Mouse (Mus musculus) liver, embryonic 12.5 days (tissue): ENCODE measurements around the gene Cops9. TPM values are rescaled to one million over a fixed set of nuclear protein-coding genes. Genes with fewer than 3 reads are reported as not detected.

Experiments
- ATAC-seq: fragments of 200-750 bp; cut with Nextera tagmentation; 2 replicates; pipeline ENCODE4 v1.8.0; 2017; ENCODE audit warnings: moderate number of reproducible peaks, mild to moderate bottlenecking, moderate library complexity
- H3K27ac ChIP-seq: fragments of 300-500 bp; sonication (generic); 2 replicates; pipeline ENCODE4 v1.5.1; 2016; ENCODE audit warnings: mild to moderate bottlenecking
- H3K27me3 ChIP-seq: fragments of 300-500 bp; sonication (generic); replicated peaks from 2 replicates; pipeline ENCODE4 v1.6.1; 2016; ENCODE audit warnings: mild to moderate bottlenecking, moderate library complexity
- H3K36me3 ChIP-seq: fragments of 300-500 bp; sonication (generic); 2 replicates; pipeline ENCODE4 v1.6.1; 2016; ENCODE audit warnings: mild to moderate bottlenecking, moderate library complexity
- H3K4me1 ChIP-seq: fragments of 300-500 bp; sonication (generic); 2 replicates; pipeline ENCODE4 v1.6.1; 2016
- H3K4me2 ChIP-seq: fragments of 300-500 bp; sonication (generic); 2 replicates; pipeline ENCODE4 v1.6.1; 2016; ENCODE audit warnings: mild to moderate bottlenecking, moderate library complexity
- H3K4me3 ChIP-seq: fragments of 300-500 bp; sonication (generic); 2 replicates; pipeline ENCODE4 v1.5.1; 2016; ENCODE audit warnings: mild to moderate bottlenecking, moderate library complexity
- H3K9ac ChIP-seq: fragments of 300-500 bp; sonication (generic); 2 replicates; pipeline ENCODE4 v1.6.1; 2016; ENCODE audit warnings: mild to moderate bottlenecking, moderate library complexity
- H3K9me3 ChIP-seq: fragments of 300-500 bp; sonication (generic); replicated peaks from 2 replicates; pipeline ENCODE4 v1.6.1; 2016; ENCODE audit warnings: mild to moderate bottlenecking, moderate library complexity
- WGBS: fragments of 180-500 bp; shearing (Covaris S2); methylation state at CpG from one replicate; pipeline ENCODE4 v1.1.7; 2016; ENCODE audit not compliant: insufficient replicate concordance; 5-methylcytosine and 5-hydroxymethylcytosine counted together
- polyA plus RNA-seq: library from polyadenylated mRNA; unstranded; fragments of >200 nt; fragmentation: Nextera tagmentation; extraction: Ambion mirVana; gene quantifications from 2 replicates; pipeline ENCODE4 v1.2.1, GENCODE M21; 2016

The Cops9 gene
- polyA plus RNA-seq, 1 experiment from 2014 or later, result 232 TPM

DNA sequence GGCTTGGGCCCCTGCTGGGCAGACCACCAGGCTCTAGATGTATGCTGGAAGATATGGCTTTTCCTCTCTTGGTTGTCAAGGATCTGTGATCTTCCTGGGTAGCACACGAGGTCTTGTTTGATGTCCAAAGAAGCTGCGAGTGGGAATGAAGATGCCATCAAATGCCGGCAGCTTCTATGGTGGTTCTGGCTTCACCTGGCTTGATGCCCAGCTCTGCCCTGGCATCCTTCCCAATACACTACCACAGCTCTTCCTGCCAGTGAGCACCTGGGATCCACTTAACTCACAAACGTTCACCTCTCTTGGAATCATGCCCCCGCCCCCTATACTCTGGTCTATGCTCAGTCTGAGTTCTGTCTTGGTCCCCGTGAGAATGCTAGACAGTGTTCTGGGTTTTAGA is 25.3 kb upstream of the Cops9 start:
- H3K4me1 ChIP-seq, result no peaks in the 10 kb centered on the region
- H3K27me3 ChIP-seq, result no peaks in the 10 kb centered on the region
- no peak overlapping the region for H3K9ac ChIP-seq
- no peak overlapping the region for H3K27ac ChIP-seq
- H3K4me2 ChIP-seq, result no peak overlapping the region
- WGBS, result 77% methylated on average over 6 of the region's 6 CpGs
- H3K4me3 ChIP-seq, result no peak overlapping the region
- H3K9me3 ChIP-seq, result no peaks in the 10 kb centered on the region
- no peaks in the 10 kb centered on the region for H3K36me3 ChIP-seq
- ATAC-seq, result no peak

DNA sequence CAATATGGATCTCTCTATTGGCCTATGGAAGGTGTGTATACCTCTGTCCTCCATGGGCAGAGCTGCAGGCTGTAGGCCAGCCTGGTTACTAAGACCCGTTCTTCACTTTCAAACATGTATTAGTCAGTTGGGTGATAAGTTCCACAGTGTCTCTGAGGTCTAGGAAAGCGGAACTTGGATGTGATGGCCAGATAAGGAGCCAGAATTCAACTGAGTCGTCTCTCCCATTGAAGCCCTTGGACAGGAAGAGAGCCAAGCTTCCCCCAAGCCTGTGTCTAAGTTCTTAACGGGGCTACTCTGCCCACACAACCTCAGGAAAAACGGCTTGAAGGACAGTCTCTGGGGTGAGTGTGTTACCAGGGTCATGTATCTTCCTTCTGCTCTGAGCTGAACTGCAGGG is 17.6 kb upstream of the Cops9 start:
- Histone ChIP-seq H3K9ac (no peak overlapping the region), H3K4me1 (no peaks in the 10 kb centered on the region)

DNA sequence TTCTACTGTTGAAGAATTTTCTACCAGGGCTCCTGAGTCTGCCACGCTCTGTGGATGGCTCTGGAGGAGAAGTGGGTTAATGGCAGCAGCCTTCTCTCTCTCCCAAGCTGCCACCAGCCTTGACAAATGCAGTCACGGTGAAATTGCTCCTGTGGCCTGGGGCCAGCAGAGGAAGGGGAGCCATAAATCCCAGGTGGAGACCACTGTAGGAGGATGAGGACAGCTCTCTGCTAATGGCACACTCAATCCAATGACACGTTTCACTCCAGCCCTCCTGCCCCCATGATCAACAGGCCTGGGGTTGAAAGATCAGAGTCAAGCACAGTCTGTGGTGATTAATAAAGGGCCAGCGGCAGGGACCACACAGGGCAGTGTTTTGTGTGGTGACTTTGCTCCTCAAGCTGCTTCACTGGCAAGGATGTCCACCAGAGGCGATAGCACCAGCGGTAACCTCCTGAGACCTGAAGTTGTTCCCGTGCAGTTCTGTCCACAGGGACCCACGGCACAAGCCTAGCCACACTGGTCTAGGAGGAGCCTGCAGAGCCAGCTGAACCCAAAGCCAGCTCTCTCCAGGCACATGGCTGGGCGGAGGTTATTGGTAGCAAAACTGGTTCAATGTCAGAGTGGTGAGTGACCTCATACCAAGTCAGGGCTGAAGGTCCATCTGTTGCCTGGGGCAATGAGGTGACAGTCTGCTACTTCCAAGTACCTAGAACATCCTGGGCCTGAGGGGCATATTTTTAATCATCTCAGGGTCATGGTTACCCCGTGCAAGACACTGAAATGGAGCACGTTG is 15.4 kb upstream of the Cops9 start:
- H3K4me3 ChIP-seq, result no peak overlapping the region
- 69% methylated on average over 11 of the region's 11 CpGs for WGBS
- no peaks in the 10 kb centered on the region for H3K9me3 ChIP-seq
- no peaks in the 10 kb centered on the region for H3K36me3 ChIP-seq
- no peak overlapping the region for H3K9ac ChIP-seq
- H3K4me1 ChIP-seq, result no peaks in the 10 kb centered on the region
- ATAC-seq, result no peak
- H3K27me3 ChIP-seq, result peaks cover 13% of the 10 kb centered on the region; the same call in 1 of the 2 replicates
- H3K4me2 ChIP-seq, result no peak overlapping the region
- H3K27ac ChIP-seq, result no peak overlapping the region

More for the DNA sequence above, 17.6 kb upstream of the Cops9 start:
- no peak overlapping the region for H3K4me2 ChIP-seq
- WGBS, result 9% methylated on average over 5 of the region's 5 CpGs
- peak; percentile 24; the same call in 1 of the 2 replicates for ATAC-seq
- no peak overlapping the region for H3K4me3 ChIP-seq
- no peaks in the 10 kb centered on the region for H3K9me3 ChIP-seq
- peaks cover 13% of the 10 kb centered on the region; the same call in 1 of the 2 replicates for H3K27me3 ChIP-seq
- H3K36me3 ChIP-seq, result no peaks in the 10 kb centered on the region
- H3K27ac ChIP-seq, result no peak overlapping the region

DNA sequence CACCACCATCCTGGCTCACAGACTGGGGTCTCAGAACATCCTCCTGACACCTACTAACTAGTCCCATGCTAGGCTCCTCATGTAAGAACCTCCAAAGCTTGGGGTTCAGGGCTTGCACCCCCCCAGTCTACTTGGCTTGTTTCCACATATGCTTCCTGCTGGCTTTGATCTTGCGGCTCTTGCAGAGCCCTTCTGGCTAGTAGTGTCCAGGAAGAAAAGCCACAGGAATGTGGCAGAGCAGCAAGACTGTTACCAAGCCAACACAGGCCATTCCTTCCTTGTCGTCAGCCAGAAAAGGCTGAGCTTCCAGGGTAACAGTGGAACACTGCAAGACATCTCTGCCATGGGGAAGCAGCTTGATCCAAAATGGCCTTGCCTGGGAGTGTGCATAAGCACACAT is 12.9 kb upstream of the Cops9 start:
- no peak for ATAC-seq
- Histone ChIP-seq H3K4me2 (no peak overlapping the region), H3K27ac (no peak overlapping the region), H3K9me3 (no peaks in the 10 kb centered on the region), H3K4me1 (no peaks in the 10 kb centered on the region), H3K4me3 (no peak overlapping the region), H3K27me3 (peaks cover 13% of the 10 kb centered on the region; the same call in 1 of the 2 replicates), H3K9ac (no peak overlapping the region), H3K36me3 (no peaks in the 10 kb centered on the region)
- WGBS, result 35% methylated on average over 2 of the region's 2 CpGs

DNA sequence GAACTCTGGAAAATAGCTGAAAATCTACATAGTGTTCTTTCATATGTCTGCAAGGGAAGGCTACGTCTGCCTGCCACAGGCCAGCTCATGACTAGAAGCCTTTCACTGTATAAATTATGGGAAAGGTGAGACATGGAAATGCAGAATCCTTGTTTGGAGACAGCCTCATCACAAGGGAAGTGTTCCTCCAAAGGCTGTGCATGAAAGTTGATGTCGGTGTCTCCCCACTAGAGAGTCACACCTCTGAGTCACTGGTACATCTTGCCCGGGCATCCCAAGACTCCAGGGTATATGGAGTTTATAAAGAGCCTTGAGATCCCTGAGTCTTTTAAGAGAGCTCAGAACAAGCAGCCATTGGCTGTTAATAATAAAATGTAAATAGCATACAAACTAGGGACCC is 11.4 kb upstream of the Cops9 start:
- Histone ChIP-seq H3K4me3 (no peak overlapping the region), H3K9me3 (no peaks in the 10 kb centered on the region), H3K36me3 (no peaks in the 10 kb centered on the region), H3K4me1 (peaks cover 5% of the 10 kb centered on the region), H3K27me3 (peaks cover 13% of the 10 kb centered on the region; the same call in 1 of the 2 replicates), H3K4me2 (no peak overlapping the region), H3K9ac (no peak overlapping the region), H3K27ac (no peak overlapping the region)
- ATAC-seq, result no peak
- 74% methylated on average over 3 of the region's 3 CpGs for WGBS

DNA sequence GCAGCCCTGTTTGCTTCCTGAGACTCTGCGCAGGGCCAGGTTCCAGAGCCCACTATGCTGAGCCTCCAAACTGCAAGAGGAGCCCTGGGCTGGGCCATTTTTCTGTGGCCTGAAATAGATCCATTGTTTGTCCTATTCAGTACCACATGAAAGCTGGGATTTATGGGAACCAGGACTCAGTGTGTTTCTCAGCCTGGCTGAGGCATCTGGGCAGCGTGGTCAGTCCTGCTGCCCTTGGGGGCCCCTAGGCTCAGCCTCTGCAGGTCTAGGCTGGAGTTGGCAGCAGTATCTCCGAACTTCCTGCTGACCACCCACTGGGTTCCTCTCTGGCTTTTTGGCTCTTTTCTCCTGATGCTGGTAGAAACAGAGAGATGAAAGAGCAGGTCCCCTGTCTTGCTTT is 9.7 kb upstream of the Cops9 start:
- H3K4me3 ChIP-seq, result no peak overlapping the region
- no peaks in the 10 kb centered on the region for H3K9me3 ChIP-seq
- ATAC-seq, result no peak
- no peak overlapping the region for H3K27ac ChIP-seq
- H3K9ac ChIP-seq, result no peak overlapping the region
- no peaks in the 10 kb centered on the region for H3K36me3 ChIP-seq
- H3K4me1 ChIP-seq, result peaks cover 11% of the 10 kb centered on the region
- H3K27me3 ChIP-seq, result 0 out of 2 replicates have a peak, but pooled peaks cover 8% of the 10 kb centered on the region
- WGBS, result 52% methylated on average over 3 of the region's 3 CpGs
- no peak overlapping the region for H3K4me2 ChIP-seq

DNA sequence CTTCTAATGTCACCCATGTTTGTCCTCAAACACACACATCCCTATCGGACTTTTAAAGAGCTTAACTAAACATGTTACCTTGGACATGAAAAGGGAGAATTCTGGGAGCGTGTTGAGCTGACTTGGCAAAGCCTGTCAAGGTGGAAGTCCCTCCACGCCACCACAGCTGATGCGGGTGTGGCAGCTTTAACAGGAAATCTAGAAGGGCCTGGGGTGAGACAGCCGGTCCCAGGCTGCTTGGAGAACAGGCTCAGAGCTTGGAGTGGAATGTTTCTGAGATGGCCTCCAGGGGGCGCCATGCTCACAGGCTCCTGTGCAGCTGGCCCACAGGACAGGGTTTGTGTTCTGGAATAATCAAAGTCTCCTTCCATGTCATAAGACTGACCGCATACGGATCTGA is 6.9 kb upstream of the Cops9 start, which contains the start of gene Otos:
Gene Otos, minus strand, starts transcription at position 169 of the 400 bp plus-strand sequence.
- Histone ChIP-seq H3K4me3 (no peak within 1 kb of the TSS), H3K36me3 (no peaks in the 10 kb centered on the region), H3K9ac (no peak within 1 kb of the TSS), H3K9me3 (no peaks in the 10 kb centered on the region), H3K27me3 (peaks cover 5% of the 10 kb centered on the region), H3K27ac (no peak within 1 kb of the TSS), H3K4me2 (peak within 1 kb of the TSS; percentile 49), H3K4me1 (peaks cover 14% of the 10 kb centered on the region)
- 18% methylated on average over 8 of the region's 8 CpGs for WGBS
- no peak; the same call in 1 of the 2 replicates for ATAC-seq

DNA sequence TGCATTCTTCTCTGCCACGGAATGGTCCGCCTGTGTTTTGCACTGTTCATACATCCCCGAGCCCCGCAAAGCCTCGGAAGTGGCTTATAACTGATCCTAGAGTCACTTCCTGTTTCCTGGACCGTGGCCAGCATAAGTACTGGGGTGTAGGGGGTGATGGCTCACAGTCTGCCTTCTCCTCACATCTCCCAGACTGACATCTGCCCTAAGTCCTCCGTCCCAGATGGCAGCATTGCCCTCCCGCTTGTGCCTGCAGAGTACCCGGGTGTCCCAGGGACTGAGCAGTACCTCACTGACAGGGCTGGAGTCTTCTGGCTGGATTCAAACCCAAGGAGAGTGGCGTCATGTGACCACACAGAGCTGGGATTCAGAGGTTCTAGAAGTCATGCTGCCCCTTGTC is 6.4 kb upstream of the Cops9 start:
- Histone ChIP-seq H3K9ac (no peak overlapping the region), H3K4me2 (peak overlapping the region; percentile 49), H3K27ac (no peak overlapping the region), H3K27me3 (peaks cover 5% of the 10 kb centered on the region), H3K9me3 (no peaks in the 10 kb centered on the region), H3K4me3 (no peak overlapping the region), H3K4me1 (peaks cover 18% of the 10 kb centered on the region), H3K36me3 (no peaks in the 10 kb centered on the region)
- peak; percentile 28; the same call in 1 of the 2 replicates for ATAC-seq
- 22% methylated on average over 10 of the region's 10 CpGs for WGBS

DNA sequence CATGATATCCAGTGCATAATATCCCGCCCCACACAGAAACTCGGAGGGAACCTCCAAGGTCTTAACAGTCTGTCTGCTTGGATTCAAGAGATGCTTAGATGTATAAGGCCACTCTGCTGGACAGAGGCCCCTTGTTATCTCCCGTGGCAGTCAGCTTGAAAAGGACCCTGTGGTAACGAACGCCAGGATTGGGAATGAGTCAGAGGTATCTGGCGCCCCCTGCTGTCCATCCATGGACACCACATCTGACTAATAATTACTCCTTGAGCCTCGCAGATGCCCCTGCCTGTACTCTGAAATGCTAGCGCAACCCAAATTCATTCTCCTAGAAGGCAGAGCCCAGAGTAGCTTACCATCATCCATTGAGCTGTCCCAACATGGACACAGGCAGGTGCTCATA is 6.0 kb upstream of the Cops9 start:
- Histone ChIP-seq H3K9me3 (no peaks in the 10 kb centered on the region), H3K27me3 (peaks cover 5% of the 10 kb centered on the region), H3K4me2 (peak overlapping the region; percentile 49), H3K4me1 (peaks cover 18% of the 10 kb centered on the region), H3K4me3 (no peak overlapping the region), H3K27ac (no peak overlapping the region), H3K36me3 (no peaks in the 10 kb centered on the region), H3K9ac (no peak overlapping the region)
- 6% methylated on average over 8 of the region's 8 CpGs for WGBS
- 0 out of 2 replicates have a peak, but pooled peaks have one; percentile 32 for ATAC-seq

DNA sequence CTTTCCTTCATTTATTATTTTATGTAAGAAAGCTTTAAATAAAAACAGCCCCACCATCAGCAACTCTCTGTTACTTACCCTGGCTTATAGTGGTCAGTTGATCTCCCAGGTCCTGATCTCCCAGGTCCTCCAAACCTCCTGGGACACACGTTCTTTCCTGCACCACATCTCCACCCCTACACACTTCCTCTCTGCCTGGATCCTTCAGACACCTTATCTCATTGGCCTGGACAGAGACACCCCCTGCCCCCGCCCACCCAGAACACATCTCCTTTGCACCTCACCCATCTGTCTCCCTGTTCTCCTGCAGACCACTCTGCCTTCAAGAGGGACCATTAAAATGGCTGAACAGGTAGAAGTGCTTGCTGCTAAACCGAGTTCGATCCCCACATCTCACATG is 5.2 kb upstream of the Cops9 start:
- H3K4me2 ChIP-seq, result no peak overlapping the region
- H3K36me3 ChIP-seq, result no peaks in the 10 kb centered on the region
- no peak overlapping the region for H3K27ac ChIP-seq
- WGBS, result 43% methylated on average over 4 of the region's 4 CpGs
- no peak overlapping the region for H3K4me3 ChIP-seq
- H3K4me1 ChIP-seq, result peaks cover 24% of the 10 kb centered on the region
- H3K9ac ChIP-seq, result no peak overlapping the region
- peaks cover 5% of the 10 kb centered on the region for H3K27me3 ChIP-seq
- H3K9me3 ChIP-seq, result no peaks in the 10 kb centered on the region
- ATAC-seq, result no peak

DNA sequence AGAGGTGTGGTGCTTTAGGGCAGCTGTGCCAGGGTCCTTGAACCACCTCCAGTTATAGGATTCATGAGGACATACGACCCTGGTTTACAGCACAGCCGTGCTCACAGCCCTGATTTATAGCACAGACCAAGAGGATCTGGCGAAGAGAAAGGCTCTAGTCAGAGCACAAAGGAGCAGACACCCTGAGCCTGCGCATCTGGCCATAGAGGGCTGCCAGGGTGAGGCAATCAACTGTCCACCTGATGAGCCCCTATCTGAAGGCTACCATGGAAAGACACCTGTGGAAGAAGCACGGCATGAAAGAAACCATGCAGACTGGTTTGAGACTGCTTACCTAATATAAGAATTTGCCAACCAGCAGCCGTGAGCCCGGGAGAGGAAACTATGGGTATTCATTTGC is 4.8 kb upstream of the Cops9 start:
- Histone ChIP-seq H3K27me3 (peaks cover 5% of the 10 kb centered on the region), H3K27ac (no peak overlapping the region), H3K9ac (no peak overlapping the region), H3K9me3 (no peaks in the 10 kb centered on the region), H3K36me3 (no peaks in the 10 kb centered on the region), H3K4me3 (no peak overlapping the region), H3K4me2 (no peak overlapping the region), H3K4me1 (peaks cover 27% of the 10 kb centered on the region)
- 64% methylated on average over 7 of the region's 7 CpGs for WGBS
- no peak for ATAC-seq

DNA sequence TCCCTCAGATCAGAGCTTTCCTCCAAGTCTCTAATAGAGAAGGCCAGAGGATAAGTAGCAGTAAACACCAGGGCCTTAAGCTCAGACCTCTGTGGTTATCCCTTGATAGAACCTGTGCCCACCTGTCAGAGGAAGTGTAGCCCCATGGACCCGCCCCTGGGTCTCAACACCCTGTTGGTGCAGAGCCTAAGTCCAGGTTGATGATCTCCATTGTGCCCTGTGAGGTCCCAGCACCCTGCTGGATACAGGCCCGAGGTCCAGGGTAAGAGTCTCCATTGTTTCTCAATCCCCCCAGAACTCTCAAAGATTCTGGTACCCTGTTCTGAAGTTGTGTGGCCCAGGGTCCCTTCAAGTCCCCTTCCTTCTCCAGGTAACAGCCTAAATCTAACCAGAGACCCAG is 4.3 kb upstream of the Cops9 start:
- Histone ChIP-seq H3K4me3 (no peak overlapping the region), H3K36me3 (no peaks in the 10 kb centered on the region), H3K4me1 (peaks cover 28% of the 10 kb centered on the region), H3K27ac (no peak overlapping the region), H3K9me3 (no peaks in the 10 kb centered on the region), H3K9ac (no peak overlapping the region), H3K27me3 (peaks cover 5% of the 10 kb centered on the region), H3K4me2 (no peak overlapping the region)
- WGBS, result 47% methylated on average over 2 of the region's 2 CpGs
- no peak for ATAC-seq
